Mouse (Mus musculus) embryonic facial prominence, embryonic 10.5 days (tissue): ENCODE data around the gene Steap4. TPM values are rescaled to one million over a fixed set of nuclear protein-coding genes. Genes with fewer than 3 reads are reported as not detected.
A peak's percentile ranks its signal among the peaks of the same experiment; 100 is the strongest.

ENCODE experiments used
- DNase-seq: peaks from one replicate; pipeline ENCODE4 v3.0.0-alpha.2; 2017; ENCODE audit warnings: low spot score
- H3K27ac ChIP-seq: fragments of 300-500 bp; sonication (generic); replicated peaks from 2 replicates; pipeline ENCODE4 v1.5.1; 2016; ENCODE audit warnings: mild to moderate bottlenecking
- H3K27me3 ChIP-seq: fragments of 300-500 bp; sonication (generic); replicated peaks from 2 replicates; pipeline ENCODE4 v1.6.1; 2016; ENCODE audit warnings: low read depth, mild to moderate bottlenecking; ENCODE audit not compliant: poor library complexity, severe bottlenecking
- H3K36me3 ChIP-seq: fragments of 300-500 bp; sonication (generic); replicated peaks from 2 replicates; pipeline ENCODE4 v1.6.1; 2016; ENCODE audit warnings: mild to moderate bottlenecking, moderate library complexity
- H3K4me1 ChIP-seq: fragments of 300-500 bp; sonication (generic); 2 replicates; pipeline ENCODE4 v1.6.1; 2016
- H3K4me3 ChIP-seq: fragments of 300-500 bp; sonication (generic); 2 replicates; pipeline ENCODE4 v1.5.1; 2016; ENCODE audit warnings: mild to moderate bottlenecking, moderate library complexity
- H3K9me3 ChIP-seq: fragments of 300-500 bp; sonication (generic); 2 replicates; pipeline ENCODE4 v1.6.1; 2016; ENCODE audit warnings: mild to moderate bottlenecking
- WGBS: fragments of 180-500 bp; shearing (Covaris S2); methylation state at CpG from one replicate; pipeline ENCODE4 v1.1.7; 2016; 5-methylcytosine and 5-hydroxymethylcytosine counted together
- polyA plus RNA-seq: library from polyadenylated mRNA; unstranded; fragments of >200 nt; fragmentation: Nextera tagmentation; extraction: Ambion mirVana; gene quantifications from 2 replicates; pipeline ENCODE4 v1.2.1, GENCODE M21; 2016

The Steap4 gene
- polyA plus RNA-seq, 1 experiment from 2014 or later, result 0.31 TPM

- WGBS, result 51% methylated on average over 8 of the region's 8 CpGs
- no peak overlapping the region for H3K4me3 ChIP-seq
- H3K27ac ChIP-seq, result no peak overlapping the region
Observed at GRCm38 (mm10) chr5:7996401-7997044, 36.3 kb downstream of the Steap4 start.

GRCm38 (mm10) chr5:7997086-7997485, 36.8 kb downstream of the Steap4 start:
- H3K27ac ChIP-seq, result no peak overlapping the region
- no peak overlapping the region for H3K4me3 ChIP-seq
- no peaks in the 10 kb centered on the region; the same call in 1 of the 2 replicates for H3K4me1 ChIP-seq
- no peak for DNase-seq
- WGBS, result 91% methylated on average over 2 of the region's 2 CpGs
- H3K9me3 ChIP-seq, result no peaks in the 10 kb centered on the region
- no peaks in the 10 kb centered on the region for H3K27me3 ChIP-seq
- no peaks in the 10 kb centered on the region for H3K36me3 ChIP-seq

More at GRCm38 (mm10) chr5:7996401-7997044, 36.3 kb downstream of the Steap4 start:
- H3K27me3 ChIP-seq, result no peaks in the 10 kb centered on the region
- peak; percentile 47 for DNase-seq
- H3K36me3 ChIP-seq, result no peaks in the 10 kb centered on the region
- no peaks in the 10 kb centered on the region; the same call in 1 of the 2 replicates for H3K4me1 ChIP-seq
- no peaks in the 10 kb centered on the region for H3K9me3 ChIP-seq

GRCm38 (mm10) chr5:8000466-8000865, 40.2 kb downstream of the Steap4 start:
- H3K27me3 ChIP-seq, result no peaks in the 10 kb centered on the region
- 86% methylated on average over 10 of the region's 10 CpGs for WGBS
- H3K4me1 ChIP-seq, result no peaks in the 10 kb centered on the region; the same call in 1 of the 2 replicates
- no peak overlapping the region for H3K27ac ChIP-seq
- no peaks in the 10 kb centered on the region for H3K9me3 ChIP-seq
- no peak for DNase-seq
- H3K4me3 ChIP-seq, result no peak overlapping the region
- H3K36me3 ChIP-seq, result no peaks in the 10 kb centered on the region

- H3K27ac ChIP-seq, result no peak overlapping the region
- no peak overlapping the region for H3K4me3 ChIP-seq
- no peaks in the 10 kb centered on the region for H3K9me3 ChIP-seq
- DNase-seq, result no peak
- no peaks in the 10 kb centered on the region for H3K36me3 ChIP-seq
- no peaks in the 10 kb centered on the region for H3K4me1 ChIP-seq
- no peaks in the 10 kb centered on the region for H3K27me3 ChIP-seq
Observed at GRCm38 (mm10) chr5:8002827-8003226, 42.6 kb downstream of the Steap4 start.

GRCm38 (mm10) chr5:8013276-8013675, 53.0 kb downstream of the Steap4 start:
- WGBS, result 88% methylated on average over 3 of the region's 3 CpGs
- no peak overlapping the region for H3K4me3 ChIP-seq

More at GRCm38 (mm10) chr5:8013276-8013675, 53.0 kb downstream of the Steap4 start:
- DNase-seq, result no peak
- H3K9me3 ChIP-seq, result peaks cover 11% of the 10 kb centered on the region; the same call in 1 of the 2 replicates
- H3K27me3 ChIP-seq, result no peaks in the 10 kb centered on the region
- H3K27ac ChIP-seq, result no peak overlapping the region
- no peaks in the 10 kb centered on the region for H3K4me1 ChIP-seq
- H3K36me3 ChIP-seq, result no peaks in the 10 kb centered on the region

Other genes with a start within 250 kb of the Steap4 start
- 188 and 190 TPM in 2 replicates for gene Sri, start 85.6 kb downstream of the Steap4 start, polyA plus RNA-seq